Mouse (Mus musculus) lung, postnatal 0 days (tissue): ENCODE data around the gene Cited2.

ENCODE experiments used
- CTCF ChIP-seq: IDR thresholded peaks from 2 replicates; pipeline ENCODE4 v1.5.1; 2016; ENCODE audit warnings: antibody characterized with exemption, mild to moderate bottlenecking
- EP300 ChIP-seq: IDR thresholded peaks from 2 replicates; pipeline ENCODE4 v1.6.1; 2016; ENCODE audit warnings: antibody characterized with exemption, mild to moderate bottlenecking, control low read depth

- no peak for TF ChIP-seq CTCF
- no peak for TF ChIP-seq EP300
These were observed 39.9 kb downstream of the Cited2 start for GRCm38 (mm10) chr10:17762946-17763345.
